Mouse (Mus musculus): ENCODE results near the gene Grik1.

- TF ChIP-seq CTCF (IDR thresholded peaks at IDR 0.05; ENCODE audit: extremely low read depth, insufficient read depth, low read length), result no peak
- TF ChIP-seq POLR2A (IDR thresholded peaks at IDR 0.05; ENCODE audit: extremely low read depth, insufficient read depth, low read length), result no peak
These were observed 388.9 kb downstream of the Grik1 start for GRCm38 (mm10) chr16:87901189-87901588.

Data from cortical plate, adult 2 months (tissue).